Mouse (Mus musculus) myocyte (in vitro differentiated cells): ENCODE results near the gene Rapgef3.

ENCODE experiments used
- CEBPB ChIP-seq: IDR thresholded peaks from 2 replicates; pipeline ENCODE4 v1.6.1; 2011; ENCODE audit warnings: mild to moderate bottlenecking, moderate library complexity; ENCODE audit not compliant: poor library complexity, insufficient read depth, severe bottlenecking
- E2F4 ChIP-seq: IDR thresholded peaks from one replicate; pipeline ENCODE4 v1.6.1; 2011; ENCODE audit warnings: mild to moderate bottlenecking, control low read depth, moderate library complexity; ENCODE audit not compliant: insufficient read depth
- MAX ChIP-seq: IDR thresholded peaks from one replicate; pipeline ENCODE4 v1.6.1; 2011; ENCODE audit warnings: low read depth, mild to moderate bottlenecking, control low read depth
- MYOD1 ChIP-seq, 3 experiments: IDR thresholded peaks; one replicate each; pipeline ENCODE4 v1.6.1; 2011; ENCODE audit warnings: control low read depth in 2 of 3, low read depth in 2 of 3, mild to moderate bottlenecking in 2 of 3, moderate library complexity in 1 of 3; ENCODE audit not compliant: insufficient read length in 2 of 3, control insufficient read depth in 1 of 3
- MYOG ChIP-seq, 3 experiments: IDR thresholded peaks; one replicate each; pipeline ENCODE4 v1.6.1; 2011; ENCODE audit warnings: control low read depth in 2 of 3, low read depth in 2 of 3, mild to moderate bottlenecking in 2 of 3; ENCODE audit not compliant: insufficient read length in 2 of 3, control insufficient read depth in 1 of 3, insufficient read depth in 1 of 3
- POLR2A ChIP-seq: IDR thresholded peaks from one replicate; pipeline ENCODE4 v1.6.1; 2011; ENCODE audit warnings: low read depth, mild to moderate bottlenecking, control low read depth, moderate library complexity; ENCODE audit not compliant: insufficient read length
- POLR2AphosphoS2 ChIP-seq: IDR thresholded peaks from one replicate; pipeline ENCODE4 v1.6.1; 2011; ENCODE audit warnings: low read depth, control low read depth; ENCODE audit not compliant: insufficient read length
- REST ChIP-seq: IDR thresholded peaks from one replicate; pipeline ENCODE4 v1.6.1; 2011; ENCODE audit warnings: mild to moderate bottlenecking, control low read depth, moderate library complexity; ENCODE audit not compliant: insufficient read depth, insufficient read length
- SRF ChIP-seq: IDR thresholded peaks from one replicate; pipeline ENCODE4 v1.6.1; 2011; ENCODE audit warnings: low read depth; ENCODE audit not compliant: control insufficient read depth, insufficient read length
- TCF12 ChIP-seq: IDR thresholded peaks from one replicate; pipeline ENCODE4 v1.6.1; 2011; ENCODE audit warnings: mild to moderate bottlenecking, control low read depth; ENCODE audit not compliant: poor library complexity, insufficient read depth, severe bottlenecking
- TCF3 ChIP-seq: IDR thresholded peaks from one replicate; pipeline ENCODE4 v1.6.1; 2011; ENCODE audit warnings: low read depth, control low read depth; ENCODE audit not compliant: insufficient read length
- USF1 ChIP-seq: IDR thresholded peaks from one replicate; pipeline ENCODE4 v1.6.1; 2011; ENCODE audit warnings: low read depth, mild to moderate bottlenecking, control low read depth, moderate library complexity

GRCm38 (mm10) chr15:97780611-97781031, 12.8 kb upstream of the Rapgef3 start:
- TF ChIP-seq POLR2A (no peak), E2F4 (no peak), CEBPB (no peak), MYOG (IDR thresholded peaks at IDR 0.05; ENCODE audit: control insufficient read depth in 1 of 3, insufficient read depth in 1 of 3, insufficient read length in 2 of 3, low read depth in 2 of 3) (no peak), USF1 (no peak), POLR2AphosphoS2 (no peak), SRF (no peak), TCF12 (no peak), MYOD1 (IDR thresholded peaks at IDR 0.05; ENCODE audit: control insufficient read depth in 1 of 3, insufficient read length in 2 of 3, low read depth in 2 of 3) (no peak), MAX (no peak), REST (no peak), TCF3 (no peak)
